Mouse (Mus musculus): Measurements from ENCODE around the gene Acbd4. TPM values are rescaled to one million over a fixed set of nuclear protein-coding genes. Genes with fewer than 3 reads are reported as not detected.

Gene Acbd4
- total and polyA plus RNA-seq, 3 experiments = 11.9 to 32.7 (median 22.1) TPM

DNA sequence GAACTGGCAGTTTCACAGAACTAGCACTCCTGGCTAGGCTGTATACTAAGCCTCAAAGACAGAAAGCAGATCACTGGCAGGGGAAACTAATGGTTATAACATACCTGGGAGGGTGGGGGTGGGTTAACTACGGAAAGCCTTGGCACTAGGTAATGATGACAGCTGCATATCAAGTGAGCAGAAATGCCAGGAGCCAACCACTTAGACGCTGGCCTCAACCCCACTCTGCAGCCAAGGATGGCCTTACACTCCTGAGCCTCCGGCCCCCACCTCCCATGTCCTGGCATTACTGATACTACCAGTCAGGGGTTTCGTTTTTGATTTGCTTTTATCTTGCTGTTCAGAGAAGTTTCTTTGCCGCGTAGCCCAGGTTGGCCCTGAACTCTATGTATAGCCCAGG, 5.7 kb upstream of the Acbd4 start:
- Histone ChIP-seq H3K4me3 (ENCODE audit: low read depth, low read length) (no peak overlapping the region), H3K27me3 (ENCODE audit: insufficient read depth, low read length) (peaks cover 59% of the 10 kb centered on the region), H3K36me3 (replicated peaks) (no peaks in the 10 kb centered on the region), H3K4me1 (ENCODE audit: insufficient read depth, low read depth, low read length) (peaks cover 18% of the 10 kb centered on the region), H3K9me3 (replicated peaks) (no peaks in the 10 kb centered on the region)
- ATAC-seq (ENCODE audit: extremely low read depth, insufficient number of reproducible peaks, low FRiP score, poor library complexity, severe bottlenecking) (no peak), DNase-seq (ENCODE audit: low spot score) (no peak)
- TF ChIP-seq CTCF (IDR thresholded peaks at IDR 0.05; ENCODE audit: low read depth, low read length) (no peak), POLR2AphosphoS5 (IDR thresholded peaks at IDR 0.05; ENCODE audit: insufficient replicate concordance, low read depth, low read length) (no peak), GATA2 (IDR thresholded peaks at IDR 0.05; ENCODE audit: borderline replicate concordance, low read depth, low read length) (no peak), GATA1 (IDR thresholded peaks at IDR 0.05; ENCODE audit: borderline replicate concordance, low read length) (no peak), TAL1 (conservative IDR thresholded peaks at IDR 0.05; ENCODE audit: low read depth, low read length) (no peak)

GRCm38 (mm10) chr11:103096979-103097894, 4.2 kb upstream of the Acbd4 start:
- Histone ChIP-seq H3K9me3 (replicated peaks) (peaks cover 5% of the 10 kb centered on the region; the same call in 1 of the 2 replicates), H3K4me1 (ENCODE audit: insufficient read depth, low read depth, low read length) (peaks cover 25% of the 10 kb centered on the region), H3K4me3 (ENCODE audit: low read depth, low read length) (no peak overlapping the region), H3K27me3 (ENCODE audit: insufficient read depth, low read length) (peaks cover 73% of the 10 kb centered on the region), H3K36me3 (replicated peaks) (no peaks in the 10 kb centered on the region)
- no peak for TF ChIP-seq POLR2AphosphoS5 (IDR thresholded peaks at IDR 0.05; ENCODE audit: insufficient replicate concordance, low read depth, low read length)
- no peak for TF ChIP-seq CTCF (IDR thresholded peaks at IDR 0.05; ENCODE audit: low read depth, low read length)
- no peak for TF ChIP-seq GATA2 (IDR thresholded peaks at IDR 0.05; ENCODE audit: borderline replicate concordance, low read depth, low read length)
- no peak for DNase-seq (ENCODE audit: low spot score)
- ATAC-seq (ENCODE audit: extremely low read depth, insufficient number of reproducible peaks, low FRiP score, poor library complexity, severe bottlenecking) = no peak

GRCm38 (mm10) chr11:103098531-103099190, 2.8 kb upstream of the Acbd4 start:
- H3K9me3 ChIP-seq (replicated peaks) = peaks cover 5% of the 10 kb centered on the region; the same call in 1 of the 2 replicates
- DNase-seq (ENCODE audit: low spot score) = no peak
- peaks cover 74% of the 10 kb centered on the region for H3K27me3 ChIP-seq (ENCODE audit: insufficient read depth, low read length)
- H3K4me1 ChIP-seq (ENCODE audit: insufficient read depth, low read depth, low read length) = peaks cover 32% of the 10 kb centered on the region
- H3K36me3 ChIP-seq (replicated peaks) = no peaks in the 10 kb centered on the region
- no peak for ATAC-seq (ENCODE audit: extremely low read depth, insufficient number of reproducible peaks, low FRiP score, poor library complexity, severe bottlenecking)
- no peak overlapping the region for H3K4me3 ChIP-seq (ENCODE audit: low read depth, low read length)
- TF ChIP-seq TAL1 (conservative IDR thresholded peaks at IDR 0.05; ENCODE audit: low read depth, low read length) (no peak), POLR2AphosphoS5 (IDR thresholded peaks at IDR 0.05; ENCODE audit: insufficient replicate concordance, low read depth, low read length) (no peak), GATA1 (IDR thresholded peaks at IDR 0.05; ENCODE audit: borderline replicate concordance, low read length) (no peak), GATA2 (IDR thresholded peaks at IDR 0.05; ENCODE audit: borderline replicate concordance, low read depth, low read length) (no peak)

- TF ChIP-seq POLR2AphosphoS5 (IDR thresholded peaks at IDR 0.05; ENCODE audit: insufficient replicate concordance, low read depth, low read length) (no peak), GATA1 (IDR thresholded peaks at IDR 0.05; ENCODE audit: borderline replicate concordance, low read length) (no peak), TAL1 (conservative IDR thresholded peaks at IDR 0.05; ENCODE audit: low read depth, low read length) (no peak), CTCF (IDR thresholded peaks at IDR 0.05; ENCODE audit: low read depth, low read length) (no peak), GATA2 (IDR thresholded peaks at IDR 0.05; ENCODE audit: borderline replicate concordance, low read depth, low read length) (no peak)
- DNase-seq (ENCODE audit: low spot score) (no peak), ATAC-seq (ENCODE audit: extremely low read depth, insufficient number of reproducible peaks, low FRiP score, poor library complexity, severe bottlenecking) (no peak)
- Histone ChIP-seq H3K4me3 (ENCODE audit: low read depth, low read length) (no peak overlapping the region), H3K4me1 (ENCODE audit: insufficient read depth, low read depth, low read length) (peaks cover 32% of the 10 kb centered on the region), H3K9me3 (replicated peaks) (peaks cover 5% of the 10 kb centered on the region; the same call in 1 of the 2 replicates), H3K27me3 (ENCODE audit: insufficient read depth, low read length) (peaks cover 70% of the 10 kb centered on the region), H3K36me3 (replicated peaks) (peaks cover 1% of the 10 kb centered on the region)
Measured at GRCm38 (mm10) chr11:103099352-103099940, 2.0 kb upstream of the Acbd4 start.

DNA sequence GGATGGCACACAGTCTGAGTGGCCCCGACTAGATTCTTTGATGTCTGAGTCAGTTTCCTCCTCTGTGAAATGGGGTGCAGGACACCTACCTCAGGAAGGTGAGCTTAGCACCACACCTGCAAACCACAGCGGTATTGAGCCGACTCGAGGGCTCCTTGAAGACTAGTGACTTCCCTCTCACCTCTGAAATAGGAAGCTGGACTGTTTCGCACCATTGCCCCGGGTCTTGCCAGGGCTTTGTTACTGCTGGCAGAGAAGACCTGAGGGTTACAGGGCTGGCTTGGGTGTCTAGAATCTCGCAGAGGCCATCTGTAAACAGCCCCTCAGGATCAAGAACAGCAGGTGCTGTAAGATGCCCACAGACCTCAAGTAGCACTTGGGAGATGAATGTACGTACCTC, 1.1 kb upstream of the Acbd4 start:
- ATAC-seq (ENCODE audit: extremely low read depth, insufficient number of reproducible peaks, low FRiP score, poor library complexity, severe bottlenecking) (no peak), DNase-seq (ENCODE audit: low spot score) (no peak)
- H3K4me3 ChIP-seq (ENCODE audit: low read depth, low read length) = no peak overlapping the region
- peaks cover 10% of the 10 kb centered on the region for H3K36me3 ChIP-seq (replicated peaks)
- peaks cover 5% of the 10 kb centered on the region; the same call in 1 of the 2 replicates for H3K9me3 ChIP-seq (replicated peaks)
- peaks cover 37% of the 10 kb centered on the region for H3K4me1 ChIP-seq (ENCODE audit: insufficient read depth, low read depth, low read length)
- peaks cover 62% of the 10 kb centered on the region for H3K27me3 ChIP-seq (ENCODE audit: insufficient read depth, low read length)
- TF ChIP-seq TAL1 (conservative IDR thresholded peaks at IDR 0.05; ENCODE audit: low read depth, low read length) (no peak), GATA2 (IDR thresholded peaks at IDR 0.05; ENCODE audit: borderline replicate concordance, low read depth, low read length) (no peak), GATA1 (IDR thresholded peaks at IDR 0.05; ENCODE audit: borderline replicate concordance, low read length) (no peak), CTCF (IDR thresholded peaks at IDR 0.05; ENCODE audit: low read depth, low read length) (no peak)
